Mouse (Mus musculus) kidney, adult 10 weeks (tissue): ENCODE results near the gene Dcun1d5. TPM values are rescaled to one million over a fixed set of nuclear protein-coding genes. Genes with fewer than 3 reads are reported as not detected.

ENCODE experiments used
- polyA plus RNA-seq: library from polyadenylated mRNA; stranded (reverse); fragments of 350-450 nt; fragmentation: Illumina TruSeq; extraction: RNeasy Lipid Tissue Mini Kit (QIAGEN cat#74804); gene quantifications from one replicate; pipeline ENCODE4 v1.2.3, GENCODE M21; 2014; ENCODE audit warnings: low read depth, low replicate concordance

Dcun1d5 gene
- 140 TPM for polyA plus RNA-seq

GRCm38 (mm10) chr9:7184172-7184896 lies at the start of gene Dcun1d5, which contains the start of gene Dync2h1:
TSS of gene Dcun1d5 (plus strand) at chr9:7184520.
TSS of gene Dync2h1 (minus strand) at chr9:7184446.

Other genes with a start within 250 kb of the Dcun1d5 start
- 11.6 TPM for gene Dync2h1, start 74 bp upstream of the Dcun1d5 start, polyA plus RNA-seq
- 3.6 TPM for gene Mmp13, start 88.0 kb downstream of the Dcun1d5 start, polyA plus RNA-seq
- 9.7 TPM for gene Mmp12, start 159.9 kb downstream of the Dcun1d5 start, polyA plus RNA-seq
- gene Mmp1b, start 203.5 kb downstream of the Dcun1d5 start, polyA plus RNA-seq, result not detected